Comparison of ENCODE assay signal across 9 mouse cellular contexts in the genomic region with DNA sequence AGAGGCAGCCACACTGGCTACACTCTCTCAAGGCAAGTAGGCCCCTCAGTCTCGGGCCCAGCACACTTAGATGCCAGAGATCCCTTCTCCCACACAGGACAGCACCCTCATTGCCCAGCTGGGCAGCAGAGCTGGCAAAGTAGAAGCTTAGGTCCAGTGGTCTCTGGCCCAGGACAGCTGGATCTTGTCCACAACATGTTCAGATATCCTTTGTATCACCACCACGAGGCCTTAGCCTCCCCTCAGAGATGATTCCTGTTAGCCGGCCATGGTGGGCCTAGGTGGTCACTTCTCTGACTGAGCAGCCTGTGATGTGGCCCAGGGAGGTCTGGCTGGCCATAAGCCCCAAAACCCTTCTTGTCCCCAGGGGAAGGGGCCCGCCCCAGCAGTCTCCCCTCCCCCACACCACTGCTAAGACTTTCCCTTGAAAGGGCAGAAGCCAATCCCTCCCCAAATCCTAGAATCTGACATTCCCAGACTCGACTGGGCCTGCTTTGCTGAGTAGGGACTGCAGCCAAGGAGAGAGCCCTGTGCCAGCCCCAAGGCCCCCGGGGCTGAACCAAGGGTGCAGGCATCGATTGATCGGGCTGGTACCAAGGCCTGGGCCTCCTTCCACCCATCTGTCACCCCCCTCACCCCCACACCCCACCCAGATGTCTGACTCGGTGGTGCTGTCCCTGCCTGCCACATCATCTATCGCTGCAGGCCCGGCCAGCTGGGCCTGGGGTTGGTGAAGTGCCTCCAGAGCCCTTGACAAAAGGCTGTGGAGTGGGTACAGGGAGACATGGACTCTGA. TPM values are rescaled to one million over a fixed set of nuclear protein-coding genes. Genes with fewer than 3 reads are reported as not detected.
DNase-seq lines count a peak whose midpoint lies in the region; ATAC-seq and TF ChIP-seq lines count a peak whose summit lies in the region.
"Had no signal": no experiment of that assay in that cellular context is flagged by ENCODE, and none has a peak within 500 bp of the region (broad histone marks: within the 10 kb centered on the region; RNA-seq: fewer than 3 reads in every experiment).

No protein-coding gene starts in this region.

- ATAC-seq in midbrain, embryonic 11.5 days (ENCODE audit: low FRiP score): no peak
- no peak for ATAC-seq in midbrain, postnatal 0 days (ENCODE audit: low FRiP score)
- no peak for ATAC-seq in limb, embryonic 12.5 days (ENCODE audit: insufficient number of reproducible peaks, insufficient read depth, low FRiP score, low TSS enrichment, low read depth)

- H3K4me2 ChIP-seq in midbrain, embryonic 11.5 days: peak overlapping the region; percentile 80; the same call in 1 of the 2 replicates
- H3K4me2 ChIP-seq in midbrain, postnatal 0 days (ENCODE audit: low read depth, low read length, poor library complexity, severe bottlenecking): no peak overlapping the region
- H3K4me2 ChIP-seq in limb, embryonic 12.5 days: 0 out of 2 replicates have a peak overlapping the region, but pooled peaks have one; percentile 4

- no peaks in the 10 kb centered on the region; the same call in 1 of the 2 replicates for H3K27me3 ChIP-seq in midbrain, embryonic 11.5 days (ENCODE audit: control insufficient read depth, insufficient read depth, low read length)
- H3K27me3 ChIP-seq in midbrain, postnatal 0 days (ENCODE audit: insufficient read depth, low read length): no peaks in the 10 kb centered on the region
- peaks cover 30% of the 10 kb centered on the region for H3K27me3 ChIP-seq in limb, embryonic 12.5 days

- peak overlapping the region; percentile 22; the same call in 1 of the 2 replicates for H3K27ac ChIP-seq in midbrain, embryonic 11.5 days (ENCODE audit: low read depth, low read length)
- no peak overlapping the region for H3K27ac ChIP-seq in midbrain, postnatal 0 days (ENCODE audit: low read depth, low read length)
- peak overlapping the region; percentile 59 for H3K27ac ChIP-seq in limb, embryonic 12.5 days

- 45% methylated on average over 11 of the region's 11 CpGs for WGBS in midbrain, embryonic 11.5 days
- WGBS in midbrain, postnatal 0 days: 45% methylated on average over 11 of the region's 11 CpGs
- 24% methylated on average over 11 of the region's 11 CpGs for WGBS in limb, embryonic 12.5 days

- H3K9ac ChIP-seq in midbrain, embryonic 11.5 days (ENCODE audit: low read length): peak overlapping the region; percentile 24; the same call in 1 of the 2 replicates
- H3K9ac ChIP-seq in midbrain, postnatal 0 days (replicated peaks; ENCODE audit: low read length, poor library complexity, severe bottlenecking): no peak overlapping the region
- peak overlapping the region; percentile 37; the same call in 1 of the 2 replicates for H3K9ac ChIP-seq in limb, embryonic 12.5 days (replicated peaks)

- H3K9me3 ChIP-seq in midbrain, embryonic 11.5 days (ENCODE audit: control insufficient read depth, low read length): no peaks in the 10 kb centered on the region
- no peaks in the 10 kb centered on the region for H3K9me3 ChIP-seq in midbrain, postnatal 0 days (ENCODE audit: low read length)
- no peaks in the 10 kb centered on the region for H3K9me3 ChIP-seq in limb, embryonic 12.5 days

- peak; percentile 32 for DNase-seq in embryo, embryonic 10.5 days (ENCODE audit: low spot score)
- DNase-seq in embryo, embryonic 11 days: no peak
- DNase-seq in midbrain, embryonic 11.5 days (ENCODE audit: low spot score, missing footprints): peak; percentile 85
- DNase-seq in midbrain, postnatal 0 days (ENCODE audit: low spot score): no peak
- DNase-seq in yolk sac, embryonic 10.5 days (ENCODE audit: low spot score): peak; percentile 60
- no peak for DNase-seq in right cerebral cortex, adult 2 months (ENCODE audit: low spot score in 2 of 2)
- no peak for DNase-seq in frontal cortex, postnatal 10 days (ENCODE audit: low spot score in 2 of 2)
- DNase-seq: B cell, adult 2 months had no signal

- H3K36me3 ChIP-seq in midbrain, embryonic 11.5 days (ENCODE audit: control insufficient read depth, insufficient read depth, low read length): no peaks in the 10 kb centered on the region
- H3K36me3 ChIP-seq in midbrain, postnatal 0 days (ENCODE audit: insufficient read depth, low read length): no peaks in the 10 kb centered on the region
- H3K36me3 ChIP-seq in limb, embryonic 12.5 days: no peaks in the 10 kb centered on the region

- peaks cover 31% of the 10 kb centered on the region for H3K4me1 ChIP-seq in midbrain, embryonic 11.5 days (ENCODE audit: control insufficient read depth, insufficient read depth, low read length)
- no peaks in the 10 kb centered on the region for H3K4me1 ChIP-seq in midbrain, postnatal 0 days (ENCODE audit: insufficient read depth, low read length)
- peaks cover 42% of the 10 kb centered on the region for H3K4me1 ChIP-seq in limb, embryonic 12.5 days (replicated peaks)

- TF ChIP-seq CTCF in midbrain, postnatal 0 days (IDR thresholded peaks at IDR 0.05): no peak

- H3K4me3 ChIP-seq in midbrain, embryonic 11.5 days (ENCODE audit: low read depth, low read length): no peak overlapping the region
- no peak overlapping the region for H3K4me3 ChIP-seq in midbrain, postnatal 0 days (ENCODE audit: low read depth, low read length)
- H3K4me3 ChIP-seq in limb, embryonic 12.5 days (replicated peaks): no peak overlapping the region

RNA-seq across cellular contexts. Expression of a gene that starts 1.8 kb away (rescaled TPM):
- 21.6 and 21.8 TPM in 2 replicates for polyA plus RNA-seq in midbrain, embryonic 11.5 days (2014; fragmentation: Nextera tagmentation; extraction: Ambion mirVana)
- 1.3 TPM in 2 replicates for total RNA-seq in midbrain, postnatal 0 days (2014; rRNA removed)
- polyA plus RNA-seq in midbrain, postnatal 0 days (2015; fragmentation: Nextera tagmentation; extraction: Ambion mirVana): 1.4 and 1.7 TPM in 2 replicates
- 7.6 and 8.0 TPM in 2 replicates for polyA plus RNA-seq in limb, embryonic 12.5 days (2016; fragmentation: Nextera tagmentation; extraction: Ambion mirVana)

RNA-seq across cellular contexts. Expression of a gene that starts 9.2 kb away (rescaled TPM):
- polyA plus RNA-seq in midbrain, embryonic 11.5 days (2014; fragmentation: Nextera tagmentation; extraction: Ambion mirVana): 16.5 and 18.3 TPM in 2 replicates
- total RNA-seq in midbrain, postnatal 0 days (2014; rRNA removed): 46.6 and 47.7 TPM in 2 replicates
- 148 and 153 TPM in 2 replicates for polyA plus RNA-seq in midbrain, postnatal 0 days (2015; fragmentation: Nextera tagmentation; extraction: Ambion mirVana)
- 106 and 107 TPM in 2 replicates for polyA plus RNA-seq in limb, embryonic 12.5 days (2016; fragmentation: Nextera tagmentation; extraction: Ambion mirVana)

RNA-seq across cellular contexts. Expression of a gene that starts 12.9 kb away (rescaled TPM):
- 59.9 and 62.9 TPM in 2 replicates for polyA plus RNA-seq in midbrain, embryonic 11.5 days (2014; fragmentation: Nextera tagmentation; extraction: Ambion mirVana)
- 192 and 197 TPM in 2 replicates for total RNA-seq in midbrain, postnatal 0 days (2014; rRNA removed)
- polyA plus RNA-seq in midbrain, postnatal 0 days (2015; fragmentation: Nextera tagmentation; extraction: Ambion mirVana): 160 and 162 TPM in 2 replicates
- 22.4 and 23.7 TPM in 2 replicates for polyA plus RNA-seq in limb, embryonic 12.5 days (2016; fragmentation: Nextera tagmentation; extraction: Ambion mirVana)

RNA-seq across cellular contexts. Expression of a gene that starts 42.6 kb away (rescaled TPM):
- polyA plus RNA-seq in midbrain, embryonic 11.5 days (2014; fragmentation: Nextera tagmentation; extraction: Ambion mirVana): 2.4 and 2.7 TPM in 2 replicates
- total RNA-seq in midbrain, postnatal 0 days (2014; rRNA removed): 0.52 TPM in 1 of 2 replicates, not detected in the other
- polyA plus RNA-seq in midbrain, postnatal 0 days (2015; fragmentation: Nextera tagmentation; extraction: Ambion mirVana): 1.2 and 2.0 TPM in 2 replicates
- 2.5 and 2.7 TPM in 2 replicates for polyA plus RNA-seq in limb, embryonic 12.5 days (2016; fragmentation: Nextera tagmentation; extraction: Ambion mirVana)

RNA-seq across cellular contexts. Expression of a gene that starts 52.8 kb away (rescaled TPM):
- 77.1 and 81.5 TPM in 2 replicates for polyA plus RNA-seq in midbrain, embryonic 11.5 days (2014; fragmentation: Nextera tagmentation; extraction: Ambion mirVana)
- total RNA-seq in midbrain, postnatal 0 days (2014; rRNA removed): 121 and 127 TPM in 2 replicates
- polyA plus RNA-seq in midbrain, postnatal 0 days (2015; fragmentation: Nextera tagmentation; extraction: Ambion mirVana): 122 and 140 TPM in 2 replicates
- 104 and 105 TPM in 2 replicates for polyA plus RNA-seq in limb, embryonic 12.5 days (2016; fragmentation: Nextera tagmentation; extraction: Ambion mirVana)

Comparison
In these comparisons a context has a peak if more than half of its experiments do, and no peak if none do; other contexts are left out.
1. DNase-seq: peak in embryo, embryonic 10.5 days (single experiment), midbrain, embryonic 11.5 days (single experiment) and yolk sac, embryonic 10.5 days (single experiment); none in embryo, embryonic 11 days (single experiment), midbrain, postnatal 0 days (single experiment), right cerebral cortex, adult 2 months (0 of 2) and frontal cortex, postnatal 10 days (0 of 2).